Comparison of ENCODE assay signal across 13 mouse cellular contexts in the genomic region with DNA sequence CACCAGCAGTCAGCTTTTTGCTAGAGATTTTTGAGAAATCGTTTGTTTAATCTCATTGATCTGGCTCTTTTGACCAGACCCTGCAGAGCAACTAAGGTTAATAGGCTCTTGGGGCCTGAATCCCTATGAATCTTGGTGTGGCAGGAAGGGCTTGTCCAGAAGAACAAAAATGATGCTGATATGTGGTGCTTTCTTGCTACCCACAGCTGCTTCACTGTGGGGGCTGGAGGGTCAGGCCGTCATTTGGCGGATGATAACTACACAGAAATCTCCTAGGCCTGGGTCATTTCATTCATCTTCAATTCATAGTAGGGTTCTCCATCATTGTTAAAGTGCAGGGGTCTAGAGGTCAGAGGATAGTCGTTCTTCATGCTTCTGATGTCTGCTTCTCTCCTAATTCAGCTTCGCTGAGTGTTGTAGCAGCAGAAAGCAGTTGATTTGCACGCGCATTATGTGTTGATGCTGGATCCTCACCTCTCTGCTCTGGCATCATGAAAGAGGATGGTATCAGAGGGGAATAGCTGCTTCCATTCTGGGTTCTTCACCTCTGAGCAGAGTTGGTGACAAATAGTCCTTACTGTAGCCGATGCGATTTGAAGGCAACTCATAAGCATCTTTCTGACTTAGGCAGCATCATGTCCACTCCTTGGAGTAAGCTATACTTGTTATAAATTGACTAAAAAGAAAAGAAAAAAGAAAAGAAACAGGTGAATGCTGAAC.
"Had no signal": no experiment of that assay in that cellular context is flagged by ENCODE, and none has a peak within 500 bp of the region (broad histone marks: within the 10 kb centered on the region; RNA-seq: fewer than 3 reads in every experiment).

No protein-coding gene starts in this region.

- DNase-seq: kidney, adult 8-10 months; kidney, postnatal 10 days; kidney, postnatal 36 days; layer of hippocampus, postnatal 36 days; liver, embryonic 13.5 days; lung, adult 2 months; lung, postnatal 14 days; lung, postnatal 4 days; thymus, adult 18-20 months; thymus, postnatal 36 days had no signal

- H3K4me2 ChIP-seq: kidney, embryonic 15.5 days; liver, embryonic 13.5 days; midbrain, embryonic 13.5 days had no signal

- H3K9me3 ChIP-seq: kidney, embryonic 15.5 days; liver, embryonic 13.5 days; midbrain, embryonic 13.5 days had no signal

- H3K9ac ChIP-seq: kidney, embryonic 15.5 days; liver, embryonic 13.5 days; midbrain, embryonic 13.5 days had no signal

- H3K4me3 ChIP-seq: kidney, embryonic 15.5 days; left cerebral cortex, adult 2 months; liver, embryonic 13.5 days; midbrain, embryonic 13.5 days had no signal

- H3K27me3 ChIP-seq: kidney, embryonic 15.5 days; liver, embryonic 13.5 days; midbrain, embryonic 13.5 days had no signal

- H3K36me3 ChIP-seq: kidney, embryonic 15.5 days; liver, embryonic 13.5 days; midbrain, embryonic 13.5 days had no signal

- H3K27ac ChIP-seq: kidney, embryonic 15.5 days; left cerebral cortex, adult 2 months; liver, embryonic 13.5 days; midbrain, embryonic 13.5 days had no signal

- H3K4me1 ChIP-seq: liver, embryonic 13.5 days had no signal
